Mouse (Mus musculus) liver, embryonic 16.5 days (tissue): Measurements from ENCODE around the gene Chrnb2. TPM values are rescaled to one million over a fixed set of nuclear protein-coding genes. Genes with fewer than 3 reads are reported as not detected.

Experiments used
- ATAC-seq: fragments of 200-750 bp; cut with Nextera tagmentation; 2 replicates; pipeline ENCODE4 v1.8.0; 2017; ENCODE audit warnings: low read depth, mild to moderate bottlenecking, moderate number of reproducible peaks, moderate library complexity
- H3K27ac ChIP-seq: fragments of 300-500 bp; sonication (generic); 2 replicates; pipeline ENCODE4 v1.5.1; 2014; ENCODE audit warnings: mild to moderate bottlenecking, low read length
- H3K27me3 ChIP-seq: fragments of 300-500 bp; sonication (generic); 2 replicates; pipeline ENCODE4 v1.6.1; 2014; ENCODE audit warnings: low read depth, low read length, mixed read lengths; ENCODE audit not compliant: control insufficient read depth, insufficient read depth
- H3K36me3 ChIP-seq: fragments of 300-500 bp; sonication (generic); 2 replicates; pipeline ENCODE4 v1.6.1; 2014; ENCODE audit warnings: mild to moderate bottlenecking; ENCODE audit not compliant: control insufficient read depth, insufficient read depth
- H3K4me1 ChIP-seq: fragments of 300-500 bp; sonication (generic); 2 replicates; pipeline ENCODE4 v1.6.1; 2014; ENCODE audit warnings: low read depth, low read length, mixed read lengths; ENCODE audit not compliant: control insufficient read depth
- H3K4me2 ChIP-seq: fragments of 300-500 bp; sonication (generic); 2 replicates; pipeline ENCODE4 v1.6.1; 2014; ENCODE audit warnings: low read depth, low read length, mixed read lengths
- H3K4me3 ChIP-seq: fragments of 300-500 bp; sonication (generic); 2 replicates; pipeline ENCODE4 v1.5.1; 2014; ENCODE audit warnings: low read depth, mild to moderate bottlenecking, low read length
- H3K9ac ChIP-seq: fragments of 300-500 bp; sonication (generic); 2 replicates; pipeline ENCODE4 v1.6.1; 2014; ENCODE audit warnings: low read depth, low read length
- H3K9me3 ChIP-seq: fragments of 300-500 bp; sonication (generic); replicated peaks from 2 replicates; pipeline ENCODE4 v1.6.1; 2016; ENCODE audit warnings: low read length; ENCODE audit not compliant: control insufficient read depth
- WGBS: fragments of 180-500 bp; shearing (Covaris S2); extraction: QIAGEN DNeasy Blood & Tissue Kit; methylation state at CpG from one replicate; pipeline ENCODE4 v1.1.7; 2014; ENCODE audit not compliant: insufficient replicate concordance; 5-methylcytosine and 5-hydroxymethylcytosine counted together
- polyA plus RNA-seq: library from polyadenylated mRNA; unstranded; fragments of >200 nt; fragmentation: Nextera tagmentation; extraction: Ambion mirVana; gene quantifications from 2 replicates; pipeline ENCODE4 v1.2.1, GENCODE M21; 2015

Chrnb2 gene
- polyA plus RNA-seq, 1 experiment from 2014 or later, result 0.26 TPM

DNA sequence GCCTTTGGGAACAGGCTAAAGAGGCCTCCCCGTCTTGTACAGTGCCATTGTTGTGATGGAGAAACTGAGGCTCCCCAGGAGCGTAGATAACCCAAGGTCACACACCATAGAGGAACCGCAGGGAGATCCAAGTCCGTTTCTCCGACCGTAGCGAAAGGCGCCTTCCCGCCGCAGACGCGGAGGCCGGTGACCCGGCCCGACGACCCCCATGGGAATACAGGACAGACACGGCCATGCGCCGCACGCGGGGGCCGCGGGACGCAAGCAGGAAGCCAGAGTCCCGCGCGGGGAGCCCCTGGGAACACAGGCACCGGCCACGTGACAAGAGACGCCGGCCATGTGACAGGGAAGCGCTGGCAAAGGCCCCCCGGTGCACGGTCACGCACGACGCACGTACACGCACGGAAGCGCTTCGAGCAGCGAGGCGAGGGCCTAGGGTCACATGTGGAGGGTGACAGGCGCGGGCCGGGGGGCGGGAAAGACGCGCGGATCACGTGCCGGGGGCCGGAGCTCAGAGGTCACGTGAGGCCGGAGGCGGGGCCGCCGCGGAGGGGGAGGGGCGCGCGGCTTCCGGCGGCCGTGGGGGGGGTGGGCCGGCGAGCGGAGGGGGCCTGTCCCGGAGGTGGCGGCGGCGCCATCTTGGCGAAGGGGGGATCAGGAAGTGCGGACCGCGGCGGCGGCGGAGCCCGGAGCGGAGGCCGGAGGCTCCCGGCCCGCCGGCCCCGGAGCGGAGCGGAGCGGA lies 8.7 kb upstream of the Chrnb2 start, which contains the start of gene Ube2q1:
Gene Ube2q1 (plus strand): TSS at position 649 of the 742 bp plus-strand sequence.
- H3K4me2 ChIP-seq, result peak within 1 kb of the TSS; percentile 100
- no peaks in the 10 kb centered on the region for H3K9me3 ChIP-seq
- 2% methylated on average over 71 of the region's 90 CpGs for WGBS
- peaks cover 14% of the 10 kb centered on the region for H3K36me3 ChIP-seq
- H3K9ac ChIP-seq, result peak within 1 kb of the TSS; percentile 94
- peak; percentile 86 for ATAC-seq
- peaks cover 39% of the 10 kb centered on the region for H3K4me1 ChIP-seq
- H3K27me3 ChIP-seq, result no peaks in the 10 kb centered on the region
- H3K27ac ChIP-seq, result peak within 1 kb of the TSS; percentile 89
- H3K4me3 ChIP-seq, result peak within 1 kb of the TSS; percentile 91

DNA sequence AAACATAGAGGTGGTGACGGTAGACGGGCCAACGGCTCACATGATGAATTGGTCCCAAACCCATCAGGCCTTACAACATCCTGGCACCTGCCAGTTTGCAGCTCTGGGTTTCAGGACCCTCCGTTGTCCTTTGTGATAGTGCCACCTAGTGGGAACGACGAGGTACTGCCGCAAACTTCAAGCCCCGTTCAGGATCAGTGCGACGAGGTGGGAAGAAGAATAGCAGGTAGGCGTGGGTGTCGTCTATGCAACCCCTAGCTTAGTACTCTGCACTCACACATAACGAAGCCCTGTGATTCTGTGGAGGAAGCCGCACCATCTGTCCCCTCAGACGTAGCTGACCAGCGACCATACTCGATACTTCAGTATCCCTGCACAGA lies 8.1 kb upstream of the Chrnb2 start:
- H3K36me3 ChIP-seq, result peaks cover 12% of the 10 kb centered on the region
- ATAC-seq, result peak; percentile 52
- H3K27me3 ChIP-seq, result no peaks in the 10 kb centered on the region
- H3K27ac ChIP-seq, result peak overlapping the region; percentile 89
- under 1% methylated on average over 17 of the region's 17 CpGs for WGBS
- H3K4me2 ChIP-seq, result peak overlapping the region; percentile 100
- H3K9ac ChIP-seq, result peak overlapping the region; percentile 94
- peak overlapping the region; percentile 91 for H3K4me3 ChIP-seq
- peaks cover 39% of the 10 kb centered on the region for H3K4me1 ChIP-seq
- no peaks in the 10 kb centered on the region for H3K9me3 ChIP-seq

DNA sequence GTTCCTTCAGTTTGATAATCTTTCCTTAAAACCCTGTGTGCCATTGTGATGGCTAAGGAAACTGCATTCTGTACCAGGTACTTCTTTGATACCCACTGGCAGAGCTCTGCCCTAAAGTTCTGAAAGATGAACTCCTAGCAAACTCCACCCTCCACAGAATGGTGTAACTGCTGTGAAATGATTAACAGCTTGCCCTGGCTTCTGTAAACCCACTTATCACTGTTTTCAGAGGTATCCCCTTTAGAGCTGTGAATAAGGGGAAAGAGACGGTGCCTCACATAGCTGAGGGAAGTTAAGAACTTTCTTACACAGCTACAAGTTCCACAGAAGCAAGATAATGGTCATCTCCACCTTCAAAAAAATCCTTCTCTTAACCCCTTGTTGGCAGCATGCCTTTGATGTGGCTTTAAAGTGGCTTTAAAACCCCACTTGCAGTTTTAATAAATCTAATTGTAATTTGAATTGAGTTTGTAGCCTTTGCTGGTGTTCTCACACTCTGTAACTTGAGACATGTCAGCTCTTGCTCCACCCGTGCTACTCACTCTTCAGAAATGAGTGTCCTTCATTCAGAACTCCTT lies 6.1 kb upstream of the Chrnb2 start:
- Histone ChIP-seq H3K4me2 (no peak overlapping the region), H3K4me1 (peaks cover 39% of the 10 kb centered on the region), H3K36me3 (no peaks in the 10 kb centered on the region), H3K27ac (no peak overlapping the region), H3K27me3 (no peaks in the 10 kb centered on the region), H3K9ac (no peak overlapping the region), H3K4me3 (no peak overlapping the region), H3K9me3 (no peaks in the 10 kb centered on the region)
- no peak for ATAC-seq
- WGBS, result 27% methylated on average over 2 of the region's 2 CpGs

DNA sequence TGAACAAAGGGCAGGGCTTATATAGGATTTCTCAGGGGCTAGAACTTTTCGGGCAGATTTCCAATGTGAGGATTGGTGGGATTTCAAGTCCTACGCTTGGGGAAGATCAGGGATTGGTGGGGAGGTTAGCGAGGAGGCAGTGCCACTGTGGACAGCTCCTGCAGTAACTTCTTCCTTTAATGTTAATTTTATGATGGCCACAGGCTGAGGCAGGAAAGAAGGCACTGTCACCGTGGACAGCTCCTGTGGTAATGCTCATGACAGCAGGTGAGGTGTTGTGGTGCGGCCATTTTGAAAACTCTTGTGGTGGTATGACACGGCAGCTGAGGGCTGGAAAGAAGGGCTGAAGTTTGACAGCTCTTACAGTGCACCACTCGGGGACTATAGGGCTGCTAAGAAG lies 5.2 kb upstream of the Chrnb2 start:
- H3K27ac ChIP-seq, result no peak overlapping the region
- ATAC-seq, result no peak
- no peak overlapping the region for H3K4me2 ChIP-seq
- no peak overlapping the region for H3K4me3 ChIP-seq
- no peak overlapping the region for H3K9ac ChIP-seq
- H3K4me1 ChIP-seq, result peaks cover 30% of the 10 kb centered on the region
- H3K36me3 ChIP-seq, result no peaks in the 10 kb centered on the region
- peaks cover 5% of the 10 kb centered on the region for H3K27me3 ChIP-seq
- WGBS, result 58% methylated on average over 7 of the region's 7 CpGs
- no peaks in the 10 kb centered on the region for H3K9me3 ChIP-seq

DNA sequence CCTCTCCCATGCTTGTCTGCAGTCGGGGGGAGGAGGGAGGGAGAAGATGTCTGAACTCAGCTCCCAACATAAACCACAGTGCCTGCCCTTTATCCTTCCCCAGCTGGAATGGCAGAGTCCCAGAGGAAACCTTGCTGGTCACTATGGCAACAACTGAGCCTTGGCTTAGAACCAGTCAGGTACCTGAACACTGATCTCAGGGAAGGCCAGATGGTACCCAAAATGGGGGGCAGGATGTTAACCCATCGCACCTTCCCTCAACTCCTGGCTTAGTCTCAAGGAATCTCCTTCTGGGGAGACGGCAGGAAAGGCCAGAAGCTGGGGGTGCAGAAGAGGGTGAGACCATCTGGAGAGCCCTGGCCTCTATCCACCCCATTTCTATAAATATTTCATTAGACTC lies 4.6 kb downstream of the Chrnb2 start:
- Histone ChIP-seq H3K4me1 (peaks cover 2% of the 10 kb centered on the region; the same call in 1 of the 2 replicates), H3K36me3 (no peaks in the 10 kb centered on the region), H3K9ac (no peak overlapping the region), H3K27me3 (peaks cover 22% of the 10 kb centered on the region), H3K4me2 (no peak overlapping the region), H3K27ac (no peak overlapping the region), H3K4me3 (no peak overlapping the region), H3K9me3 (no peaks in the 10 kb centered on the region)
- ATAC-seq, result no peak
- WGBS, result 61% methylated on average over 3 of the region's 3 CpGs

DNA sequence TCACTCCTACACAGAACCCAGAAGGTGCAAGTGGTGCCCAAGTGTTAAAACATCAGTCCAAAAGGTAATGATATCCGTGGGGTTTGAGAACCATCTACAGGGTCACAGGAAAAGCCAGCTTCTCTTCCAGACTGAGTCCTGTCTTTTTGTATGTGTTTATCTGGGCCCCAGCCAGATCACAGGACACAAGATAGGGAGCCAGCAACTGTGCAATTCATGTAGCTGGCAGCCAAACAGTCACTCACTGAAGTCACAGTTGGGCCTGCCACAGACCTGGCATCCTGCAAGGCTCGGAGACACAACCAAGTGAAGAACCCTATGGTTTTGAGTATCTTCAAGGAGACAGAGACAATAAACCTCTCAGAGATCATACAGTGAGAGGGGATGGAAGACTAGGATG lies 6.6 kb downstream of the Chrnb2 start:
- no peak for ATAC-seq
- no peak overlapping the region for H3K27ac ChIP-seq
- WGBS, result 48% methylated on average over 2 of the region's 2 CpGs
- no peak overlapping the region for H3K9ac ChIP-seq
- no peaks in the 10 kb centered on the region for H3K9me3 ChIP-seq
- H3K4me3 ChIP-seq, result no peak overlapping the region
- peaks cover 3% of the 10 kb centered on the region; the same call in 1 of the 2 replicates for H3K27me3 ChIP-seq
- no peaks in the 10 kb centered on the region for H3K36me3 ChIP-seq
- no peaks in the 10 kb centered on the region for H3K4me1 ChIP-seq
- H3K4me2 ChIP-seq, result no peak overlapping the region

DNA sequence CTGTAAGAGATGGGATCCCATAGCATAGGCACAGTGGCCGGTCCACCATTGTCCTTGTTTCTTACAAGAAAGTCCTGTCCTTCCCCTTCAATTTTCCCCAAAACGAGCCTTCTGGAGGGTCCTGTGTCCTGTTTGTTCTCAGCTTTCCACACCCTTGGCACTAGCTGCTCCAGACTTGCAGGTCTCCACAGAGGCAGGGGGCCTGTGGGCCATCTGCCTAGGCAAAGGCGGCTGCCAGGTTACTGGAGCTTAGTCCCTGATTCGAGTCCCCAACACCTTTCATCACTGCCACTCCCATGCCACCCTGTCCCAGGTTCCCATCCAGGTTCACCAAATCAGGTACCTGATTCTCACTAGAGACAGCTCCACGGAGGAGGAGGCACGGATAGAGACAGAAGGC lies 9.1 kb downstream of the Chrnb2 start:
- ATAC-seq, result no peak
- WGBS, result 49% methylated on average over 6 of the region's 6 CpGs

DNA sequence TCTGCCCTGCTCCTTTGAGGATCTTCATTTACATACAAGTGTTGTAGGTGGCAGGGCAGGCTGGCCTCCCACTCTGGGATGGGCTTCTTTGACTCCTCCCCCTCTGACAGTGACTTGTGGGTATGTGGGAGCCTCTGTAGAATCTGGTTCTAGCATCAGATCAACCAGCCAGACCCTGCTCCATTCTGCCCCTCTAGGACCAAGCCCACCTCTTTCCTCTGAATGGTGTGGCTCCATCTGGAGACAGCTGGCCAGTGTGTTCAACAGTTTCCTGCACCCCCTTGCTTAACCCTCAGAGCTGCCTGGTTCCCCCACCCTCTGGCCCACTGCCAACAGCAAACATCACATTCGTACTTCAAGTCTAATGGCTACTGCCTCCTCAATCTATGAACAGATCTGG lies 12.1 kb downstream of the Chrnb2 start:
- Histone ChIP-seq H3K4me1 (no peaks in the 10 kb centered on the region), H3K27me3 (no peaks in the 10 kb centered on the region), H3K27ac (no peak overlapping the region), H3K36me3 (peaks cover 7% of the 10 kb centered on the region), H3K4me2 (no peak overlapping the region), H3K9ac (no peak overlapping the region), H3K4me3 (no peak overlapping the region), H3K9me3 (no peaks in the 10 kb centered on the region)
- no peak for ATAC-seq
- WGBS, result 58% methylated on average over 1 of the region's 1 CpGs

More for the DNA sequence above, 9.1 kb downstream of the Chrnb2 start:
- Histone ChIP-seq H3K4me2 (no peak overlapping the region), H3K9me3 (no peaks in the 10 kb centered on the region), H3K36me3 (0 out of 2 replicates have a peak, but pooled peaks cover 4% of the 10 kb centered on the region), H3K4me3 (no peak overlapping the region), H3K27ac (no peak overlapping the region), H3K27me3 (no peaks in the 10 kb centered on the region), H3K4me1 (no peaks in the 10 kb centered on the region), H3K9ac (no peak overlapping the region)

DNA sequence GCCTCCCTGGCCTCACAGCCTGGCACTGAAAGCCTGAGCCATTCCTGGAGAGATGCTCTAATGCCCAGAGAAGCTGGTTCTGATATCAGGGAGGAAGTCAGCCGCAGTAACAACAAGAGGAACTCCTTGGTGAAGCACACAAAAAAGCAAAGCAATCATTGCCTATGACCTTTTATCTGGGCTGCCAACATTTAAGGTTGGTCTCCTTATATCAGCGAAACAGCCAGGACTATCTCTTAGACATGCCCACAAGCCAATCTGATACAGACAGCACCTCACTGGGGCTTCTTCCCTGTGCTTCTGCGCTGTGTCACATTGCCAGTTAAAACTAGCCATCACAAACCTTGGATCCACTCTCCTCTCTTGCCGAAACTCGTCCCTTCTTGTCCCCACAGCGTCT lies 25.9 kb downstream of the Chrnb2 start:
- Histone ChIP-seq H3K4me3 (no peak overlapping the region), H3K27ac (no peak overlapping the region), H3K4me1 (no peaks in the 10 kb centered on the region), H3K27me3 (no peaks in the 10 kb centered on the region), H3K36me3 (peaks cover 20% of the 10 kb centered on the region), H3K9ac (no peak overlapping the region), H3K9me3 (no peaks in the 10 kb centered on the region), H3K4me2 (no peak overlapping the region)
- no peak for ATAC-seq
- 78% methylated on average over 6 of the region's 6 CpGs for WGBS
